Mouse (Mus musculus): Measurements from ENCODE around the gene Celf5.

The Celf5 gene

DNA sequence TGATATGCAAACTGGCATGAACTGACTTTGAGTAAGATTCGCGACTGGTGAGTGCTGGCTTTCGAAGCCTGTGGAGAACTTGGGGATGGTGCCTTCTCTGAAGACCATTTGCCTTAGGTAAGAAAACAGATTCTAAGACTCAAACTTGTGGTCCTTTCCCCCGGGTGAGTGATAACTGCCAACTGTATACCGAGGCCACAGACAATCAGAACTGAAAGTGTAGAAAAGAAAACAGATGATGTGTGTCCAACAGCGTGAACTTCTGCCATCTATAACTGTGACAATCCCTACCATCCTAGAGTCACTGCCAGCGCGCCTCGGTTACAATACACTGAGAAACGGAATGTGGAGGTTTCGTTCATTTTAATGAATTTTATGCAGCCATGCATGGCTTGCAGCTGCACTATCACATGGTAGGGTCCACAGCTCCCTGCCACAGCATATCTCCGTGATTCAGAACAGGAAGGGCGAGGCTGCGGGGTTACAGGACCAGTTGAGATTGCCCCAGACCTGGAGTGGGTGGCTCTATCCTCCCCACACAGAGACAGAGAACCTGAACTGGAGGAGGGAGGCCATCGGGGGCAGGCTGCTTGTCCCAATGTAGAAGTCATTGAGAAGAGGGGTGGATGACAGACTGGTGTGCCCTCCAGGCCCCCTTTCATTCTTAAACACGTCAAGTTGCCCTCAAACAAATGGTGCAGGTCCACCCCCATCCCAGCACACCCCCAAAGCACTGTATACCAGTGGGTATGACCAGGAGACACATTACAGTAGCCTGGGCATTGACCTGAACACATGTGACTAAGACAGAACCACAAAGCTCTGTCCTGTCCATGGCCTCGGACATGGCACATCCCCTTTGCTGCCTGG lies 15.1 kb upstream of the Celf5 start:
- DNase-seq (ENCODE audit: low spot score): no peak

DNA sequence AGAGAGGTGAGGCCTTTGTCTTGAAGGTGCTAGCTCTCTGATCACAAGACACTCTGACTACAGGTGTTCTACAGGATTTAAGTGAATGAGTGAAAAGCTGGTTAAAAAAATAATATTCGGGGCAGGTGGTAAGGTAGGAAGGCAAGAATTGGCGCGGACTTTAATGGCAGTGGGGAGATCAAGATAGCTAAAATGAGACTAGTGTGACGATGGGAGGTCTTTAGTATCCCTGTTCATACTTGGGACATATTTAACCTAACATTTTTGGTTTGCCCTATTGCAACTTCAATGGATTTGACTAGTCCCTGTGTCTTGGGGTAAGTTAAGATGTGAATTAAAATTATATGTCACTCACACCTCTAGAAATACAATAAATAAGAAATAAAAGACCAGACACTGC lies 14.5 kb upstream of the Celf5 start:
- no peak for DNase-seq (ENCODE audit: low spot score)

DNA sequence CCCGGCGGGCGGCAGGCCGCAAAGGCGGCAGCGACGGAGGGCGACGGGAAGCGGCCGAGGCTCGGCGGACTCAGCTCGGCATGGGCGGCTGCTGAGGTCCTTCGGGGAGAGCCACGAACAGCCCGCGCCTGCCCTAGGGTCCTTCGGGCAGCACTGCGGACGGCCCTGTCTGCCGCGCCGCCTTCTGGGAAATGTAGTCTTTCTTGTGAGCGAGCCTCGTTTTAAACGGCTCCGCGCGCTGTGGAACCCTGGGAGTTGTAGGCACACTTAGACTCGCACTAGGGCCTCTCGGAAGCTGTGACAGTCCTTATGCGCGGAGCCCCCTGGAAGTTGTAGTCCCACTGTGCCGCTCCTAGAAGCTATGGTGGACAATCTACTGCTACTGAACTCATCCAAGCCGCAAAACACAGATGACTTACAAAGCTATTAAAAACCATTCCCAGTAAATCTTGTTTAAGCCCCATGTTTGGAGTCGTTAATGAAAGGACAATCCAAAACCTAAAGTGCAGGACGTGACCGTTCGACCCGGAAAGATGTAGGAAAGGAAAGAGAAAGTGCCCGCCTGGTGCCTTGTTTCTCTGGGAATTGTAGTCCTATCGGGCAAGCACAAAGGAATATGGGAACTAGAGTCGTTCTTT lies 13.9 kb upstream of the Celf5 start, which contains the start of gene Ncln:
TSS of gene Ncln (minus strand) at position 129 of the 638 bp plus-strand sequence.
- DNase-seq (ENCODE audit: low spot score): peak; percentile 98

DNA sequence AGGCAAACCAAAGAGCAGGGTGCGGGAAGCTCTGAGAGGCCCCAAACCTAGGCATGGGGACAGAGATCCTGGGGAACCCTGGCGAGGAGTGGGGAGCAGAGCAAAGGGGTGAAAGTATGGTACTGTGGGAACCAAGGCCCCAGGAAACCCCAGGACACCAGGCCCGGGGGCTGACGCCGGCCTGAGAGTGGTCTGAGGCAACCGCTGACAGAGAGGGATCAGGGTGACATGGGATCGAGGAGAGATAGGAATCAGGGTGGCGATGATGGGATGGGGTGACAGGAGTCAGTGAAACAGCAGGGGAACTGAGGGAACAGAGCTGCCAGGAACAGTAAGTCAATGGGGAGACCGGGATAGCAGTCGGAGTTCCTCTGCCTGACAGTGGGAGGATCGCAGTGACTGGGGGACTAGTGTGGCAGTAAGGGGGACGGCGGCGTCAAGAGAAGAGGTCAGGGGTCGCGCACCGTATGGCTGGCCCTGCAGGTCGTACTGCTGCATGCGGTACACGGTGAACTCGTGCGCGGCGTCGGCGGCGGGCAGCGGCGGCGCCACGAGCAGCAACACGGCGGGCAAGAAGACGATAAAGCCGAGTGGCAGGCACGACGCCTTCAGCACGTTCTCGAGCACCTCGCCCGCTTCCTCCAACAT lies 13.2 kb upstream of the Celf5 start:
- peak; percentile 61 for DNase-seq (ENCODE audit: low spot score)

DNA sequence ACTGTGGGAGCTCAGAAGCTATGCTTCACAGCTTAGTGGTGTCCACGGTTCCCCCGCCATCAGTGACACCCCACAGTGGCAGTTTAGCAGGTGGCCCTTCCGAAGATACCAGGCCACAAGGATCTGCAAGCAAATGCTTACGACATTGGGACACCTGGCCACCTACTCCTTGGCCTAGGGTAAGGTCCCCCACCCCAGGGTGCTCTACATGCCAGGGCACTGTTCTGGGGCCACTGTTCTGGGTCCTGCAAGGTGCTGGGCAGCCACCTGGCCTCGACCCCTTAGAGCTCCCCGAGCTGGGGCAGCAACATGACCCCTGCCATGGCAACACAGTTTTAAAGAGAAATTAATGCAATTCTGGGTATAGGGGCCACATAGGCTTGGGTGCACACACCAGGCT lies 12.6 kb upstream of the Celf5 start:
- no peak for DNase-seq (ENCODE audit: low spot score)

DNA sequence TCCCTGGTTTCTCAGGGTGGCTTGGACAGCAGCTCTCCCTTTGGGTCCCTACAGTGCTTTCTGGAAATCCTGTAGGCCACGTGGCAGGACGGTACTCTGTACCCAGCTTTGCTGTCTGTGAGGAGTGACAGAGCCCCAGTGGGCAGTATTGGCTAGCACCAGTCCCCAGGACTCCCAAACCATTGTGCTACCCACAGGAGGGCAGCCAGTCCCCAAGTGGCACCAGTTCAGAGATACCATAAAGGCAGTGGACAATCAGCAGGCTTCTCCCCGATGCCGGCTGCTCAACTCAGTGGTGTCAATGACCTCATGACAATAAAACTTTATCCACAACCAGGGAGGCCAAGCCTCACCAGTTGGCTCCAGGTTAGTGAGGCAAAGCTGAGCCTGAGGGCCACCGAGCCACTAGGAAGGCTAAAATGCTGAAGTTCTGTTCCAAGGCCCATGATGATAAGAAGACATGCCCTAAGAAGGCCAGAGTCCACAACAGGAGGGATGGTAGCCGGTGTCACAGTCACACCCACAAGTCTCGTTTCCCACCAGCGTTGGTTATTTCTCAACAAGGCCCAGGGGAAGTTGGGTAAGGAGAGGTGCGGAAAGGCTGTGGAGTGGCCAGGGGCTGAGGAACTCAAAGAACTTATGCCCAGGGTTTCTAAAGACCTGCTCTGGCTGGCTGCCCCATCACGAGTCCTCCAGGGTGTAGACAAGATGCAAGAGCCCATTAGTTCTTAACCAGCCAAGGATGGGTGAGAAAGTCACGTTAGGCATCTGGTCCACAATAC lies 11.9 kb upstream of the Celf5 start:
- DNase-seq (ENCODE audit: low spot score): no peak

DNA sequence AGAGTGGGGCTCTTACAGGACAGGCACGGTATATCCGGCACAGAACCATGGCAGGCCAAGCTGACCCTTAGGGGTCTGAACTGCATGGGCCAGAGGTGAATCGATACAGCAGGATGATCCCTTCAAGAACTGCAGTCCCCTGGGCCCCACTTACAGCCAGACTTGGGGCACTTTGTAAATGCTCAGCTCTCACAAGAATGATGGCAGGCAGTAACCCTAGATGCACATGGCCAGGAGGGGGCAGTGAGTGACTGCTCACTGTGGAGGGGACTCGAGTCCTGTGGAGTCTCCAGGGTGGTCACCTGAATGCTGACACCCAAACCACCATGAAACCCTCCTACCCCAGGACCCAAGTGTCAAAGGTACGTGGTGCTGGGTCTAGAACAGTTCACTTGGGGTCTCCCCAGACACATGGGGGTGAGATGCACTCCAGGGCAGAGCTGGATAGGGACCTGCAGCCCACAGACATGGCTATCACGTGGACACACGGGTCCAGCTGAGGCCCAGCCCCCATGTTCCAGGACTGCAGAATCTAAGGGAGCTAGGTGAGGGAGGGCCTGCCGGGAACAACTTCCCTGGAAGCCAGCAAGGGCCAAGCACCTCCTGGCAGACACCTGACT lies 11.2 kb upstream of the Celf5 start:
- no peak for DNase-seq (ENCODE audit: low spot score)

DNA sequence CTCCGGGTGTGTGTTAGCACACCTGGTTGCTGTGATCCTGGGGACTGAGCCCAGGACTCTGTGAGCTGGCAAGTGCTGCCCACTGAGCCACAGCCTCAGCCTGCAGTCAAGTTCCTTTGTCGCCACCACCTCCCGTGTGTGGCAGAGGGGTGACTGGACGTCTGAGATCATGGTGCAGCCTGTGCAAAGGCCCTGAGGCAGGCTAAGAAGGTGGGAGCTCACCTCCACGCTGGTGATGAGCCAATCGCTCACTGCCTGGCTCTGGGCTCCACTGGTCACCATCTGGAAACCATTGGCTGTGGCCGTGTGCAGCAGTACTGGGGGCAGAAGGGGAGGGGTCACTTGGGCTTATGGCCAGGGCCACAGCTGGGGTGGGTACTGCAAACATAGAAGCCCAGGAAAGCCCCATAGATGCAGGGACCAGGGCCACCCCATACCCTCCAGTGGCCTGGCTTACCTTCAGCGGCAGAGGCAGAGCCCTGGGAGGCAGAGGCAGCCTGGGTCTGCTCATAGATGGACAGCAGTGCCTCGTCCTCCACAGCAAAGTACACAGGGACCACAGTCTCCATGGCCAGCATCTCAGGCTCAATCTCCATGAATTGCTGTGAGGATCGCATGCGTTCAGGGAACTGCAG lies 10.2 kb upstream of the Celf5 start:
- DNase-seq (ENCODE audit: low spot score): no peak

DNA sequence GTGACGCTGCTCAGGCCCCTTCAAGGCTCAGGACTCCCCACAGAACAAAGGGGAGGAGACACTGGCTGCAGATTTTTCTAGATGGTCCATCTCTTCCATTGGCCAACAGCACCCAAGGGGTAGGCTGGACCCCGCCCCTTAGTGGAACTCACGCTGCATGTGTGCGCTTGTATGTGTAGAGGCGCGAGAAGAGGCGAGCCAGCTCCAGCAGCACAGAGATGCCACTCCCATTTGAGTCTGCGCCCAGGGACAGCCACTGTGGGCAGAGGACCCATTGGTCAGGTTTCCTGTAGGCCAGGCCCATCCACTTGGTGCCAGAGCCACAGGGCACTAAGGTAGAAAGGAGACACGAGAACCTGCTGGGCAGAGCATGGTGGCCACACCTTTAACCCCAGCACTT lies 8.5 kb upstream of the Celf5 start:
- no peak for DNase-seq (ENCODE audit: low spot score)

DNA sequence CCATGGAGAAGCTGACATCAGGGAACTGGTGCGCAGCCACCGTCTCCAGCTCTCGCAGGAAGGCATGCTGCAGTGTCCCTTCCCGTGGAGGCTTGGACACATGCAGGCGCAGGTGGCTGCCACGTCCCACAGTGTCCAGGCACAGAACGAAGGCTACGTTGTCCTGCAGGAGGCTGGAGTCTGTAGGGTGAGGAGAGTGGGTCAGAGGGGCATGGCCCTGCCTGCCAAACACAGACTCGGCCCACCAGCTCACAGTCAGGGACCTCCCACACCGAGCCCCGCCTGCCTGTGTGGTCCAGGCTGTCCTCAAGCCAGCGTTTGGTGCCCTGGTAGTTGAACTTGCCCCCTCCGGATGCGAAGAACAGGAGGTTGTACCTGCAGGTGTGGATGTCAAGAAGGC lies 7.4 kb upstream of the Celf5 start:
- no peak for DNase-seq (ENCODE audit: low spot score)

DNA sequence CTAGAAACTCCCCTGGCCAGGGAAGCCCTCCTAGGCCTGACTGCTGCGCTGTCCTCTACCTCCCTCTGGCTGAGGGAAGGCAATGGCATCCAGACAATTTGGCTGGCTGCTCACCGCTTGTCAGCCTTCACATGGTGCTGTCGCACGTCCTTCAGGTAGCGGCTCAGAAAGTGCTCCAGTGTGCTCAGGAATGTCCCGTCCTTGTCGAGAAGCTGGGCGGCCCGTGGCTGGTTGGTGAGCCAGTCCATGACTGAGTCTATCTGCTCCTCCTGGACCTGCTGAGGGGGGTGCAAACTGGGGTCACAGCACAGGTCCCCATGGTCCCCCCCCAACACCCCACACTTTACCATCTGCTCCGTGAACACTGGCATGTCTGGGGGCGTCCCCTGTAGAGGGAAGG lies 5.6 kb upstream of the Celf5 start:
- no peak for DNase-seq (ENCODE audit: low spot score)

DNA sequence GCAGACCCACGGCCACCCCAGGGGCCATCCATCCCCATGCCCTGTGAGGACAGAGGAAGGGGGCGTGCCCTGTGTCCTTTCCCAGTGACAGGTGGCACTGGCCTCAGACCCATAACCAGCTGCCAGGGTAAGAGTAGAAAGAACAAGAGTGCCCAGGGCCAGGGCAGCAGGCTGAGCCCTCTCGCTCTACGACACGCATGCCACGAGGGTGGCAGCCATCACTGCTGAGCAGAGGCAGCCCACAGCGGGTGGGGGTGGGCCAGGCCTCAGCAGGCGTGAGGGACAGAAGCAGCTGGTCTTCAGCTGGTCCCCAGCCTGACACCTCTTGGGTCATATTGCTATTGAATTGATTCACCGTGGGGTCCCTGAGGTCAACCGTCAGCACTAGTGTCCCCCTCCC lies 4.0 kb upstream of the Celf5 start:
- no peak for DNase-seq (ENCODE audit: low spot score)

DNA sequence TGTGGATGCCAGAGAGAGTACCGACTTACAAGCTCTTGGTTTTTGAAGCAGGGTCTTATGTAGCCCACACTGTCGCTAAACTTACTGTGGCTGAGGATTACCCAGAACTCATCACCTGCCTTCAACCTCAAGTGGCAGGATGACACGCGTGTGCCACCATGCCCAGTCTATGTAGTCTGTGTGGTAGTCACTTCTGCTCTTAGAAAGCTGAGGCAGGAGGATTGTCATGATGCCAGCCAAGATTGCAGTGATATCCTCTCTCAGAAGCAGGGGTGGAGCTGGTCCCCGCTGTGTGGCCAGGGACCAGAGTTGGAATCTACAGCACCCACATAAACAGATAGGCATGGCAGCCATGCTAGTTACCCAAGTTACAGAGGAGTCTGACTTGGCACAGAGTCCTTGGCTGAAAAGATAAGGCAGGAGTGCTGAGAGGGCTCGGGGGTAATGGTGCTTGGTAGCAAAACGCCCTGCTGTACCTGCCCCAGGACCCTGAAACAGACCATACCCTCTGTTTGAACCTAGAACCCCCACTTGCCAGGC lies 3.0 kb upstream of the Celf5 start:
- DNase-seq (ENCODE audit: low spot score): no peak

DNA sequence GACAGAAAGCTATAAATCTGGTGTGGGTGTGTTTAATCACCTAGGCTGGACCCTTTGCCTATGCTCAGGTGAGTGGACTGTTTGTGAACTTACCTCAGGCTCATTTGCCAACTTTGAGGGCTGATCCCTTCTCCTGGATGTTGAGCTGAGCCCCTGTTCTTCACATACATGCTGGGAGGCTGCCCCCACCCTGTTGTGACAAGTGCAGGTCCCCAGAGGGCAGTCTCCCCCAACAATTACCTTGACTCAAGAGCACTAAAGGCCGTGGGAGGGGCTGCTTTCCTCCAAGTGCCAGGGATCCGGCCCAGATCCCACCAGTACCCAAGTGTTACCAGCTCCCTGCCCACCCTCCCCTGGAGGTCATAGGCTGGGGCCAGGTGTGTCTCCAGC lies 2.5 kb upstream of the Celf5 start:
- DNase-seq (ENCODE audit: low spot score): no peak

DNA sequence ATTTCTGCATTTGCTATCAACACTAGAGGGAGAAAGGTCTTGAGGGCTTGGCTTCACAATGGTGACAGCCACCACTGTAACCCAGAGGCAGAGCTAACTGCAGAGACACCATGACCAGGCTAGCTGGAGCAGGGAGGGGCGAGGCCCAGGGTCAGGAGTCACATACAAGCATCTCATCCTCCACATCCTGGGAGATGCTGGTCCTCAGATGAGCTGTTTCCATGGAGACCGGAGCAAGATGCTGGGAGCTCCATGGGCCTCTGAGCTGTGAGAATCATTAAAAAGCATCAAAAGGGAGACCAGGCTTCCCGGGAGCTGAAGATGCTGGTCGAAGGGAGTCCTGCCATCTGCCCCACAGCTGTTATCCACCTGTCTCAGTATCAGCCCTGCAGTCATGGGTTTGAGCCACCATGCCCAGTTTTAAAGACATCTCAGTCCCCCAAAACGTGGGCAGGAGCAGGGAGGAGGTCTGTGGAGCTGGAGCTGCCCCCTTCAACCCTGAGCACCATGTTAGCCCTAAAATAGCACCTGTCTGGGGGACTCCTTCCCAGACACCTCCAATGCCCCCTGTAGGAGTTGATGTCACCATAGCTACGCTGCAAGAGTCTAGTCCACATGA lies 2.0 kb upstream of the Celf5 start:
- no peak for DNase-seq (ENCODE audit: low spot score)

DNA sequence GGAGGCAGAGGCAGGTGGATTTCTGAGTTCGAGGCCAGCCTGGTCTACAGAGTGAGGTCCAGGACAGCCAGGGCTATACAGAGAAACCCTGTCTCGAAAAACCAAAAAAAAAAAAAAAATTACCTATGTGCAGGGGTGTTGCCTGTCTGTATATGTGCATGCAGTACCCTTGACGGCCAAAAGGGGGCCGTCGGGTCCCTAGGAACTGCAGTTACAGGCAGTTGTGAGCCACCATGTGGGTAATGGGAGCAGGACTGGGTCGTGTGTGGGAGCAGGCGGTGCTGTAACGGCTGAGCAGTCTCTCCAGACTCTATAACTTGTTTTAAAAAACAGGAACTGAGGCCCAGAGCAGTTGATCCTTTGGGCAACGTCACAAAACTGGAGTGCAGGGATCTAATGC lies 1.5 kb upstream of the Celf5 start:
- no peak for DNase-seq (ENCODE audit: low spot score)

DNA sequence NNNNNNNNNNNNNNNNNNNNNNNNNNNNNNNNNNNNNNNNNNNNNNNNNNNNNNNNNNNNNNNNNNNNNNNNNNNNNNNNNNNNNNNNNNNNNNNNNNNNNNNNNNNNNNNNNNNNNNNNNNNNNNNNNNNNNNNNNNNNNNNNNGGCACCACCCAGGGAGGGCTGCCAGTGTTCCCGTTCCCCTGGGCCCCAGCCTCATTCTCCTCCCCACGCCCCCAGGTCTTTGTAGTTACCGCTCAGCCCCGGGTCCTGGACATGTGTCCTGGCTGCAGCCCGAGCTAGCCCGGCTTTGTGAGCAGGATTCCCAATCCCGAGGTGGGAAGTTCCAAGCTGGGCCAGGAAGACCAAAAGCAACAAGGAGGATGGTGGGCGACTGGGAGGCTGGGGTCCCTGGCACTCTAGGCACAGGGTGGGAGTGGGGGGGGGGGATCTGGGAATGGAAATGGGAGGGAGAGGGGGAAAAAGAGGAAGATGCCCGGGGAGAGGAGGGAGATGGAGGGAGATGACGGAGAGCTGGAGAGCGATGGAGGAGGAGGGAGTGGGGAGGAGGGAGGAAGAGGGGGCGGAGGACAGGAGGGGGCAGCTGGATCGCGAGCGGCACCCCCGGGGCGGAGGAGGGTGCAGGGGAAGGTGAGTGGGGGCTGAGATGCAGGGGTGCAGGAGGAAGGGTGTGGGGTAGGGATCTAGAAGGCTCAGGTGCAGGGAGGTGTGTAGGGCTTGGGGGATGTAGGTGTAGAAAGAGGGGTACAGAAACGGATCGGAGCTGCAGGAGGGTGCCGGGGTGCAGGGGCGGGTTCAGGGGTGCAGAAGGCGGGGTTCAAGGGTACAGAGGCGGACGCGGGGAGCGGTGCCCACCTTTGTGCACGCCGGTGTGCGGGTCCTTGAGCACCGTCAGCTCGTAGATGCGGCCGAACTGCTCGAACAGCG lies 640 bp downstream of the Celf5 start:
- DNase-seq (ENCODE audit: low spot score): no peak

DNA sequence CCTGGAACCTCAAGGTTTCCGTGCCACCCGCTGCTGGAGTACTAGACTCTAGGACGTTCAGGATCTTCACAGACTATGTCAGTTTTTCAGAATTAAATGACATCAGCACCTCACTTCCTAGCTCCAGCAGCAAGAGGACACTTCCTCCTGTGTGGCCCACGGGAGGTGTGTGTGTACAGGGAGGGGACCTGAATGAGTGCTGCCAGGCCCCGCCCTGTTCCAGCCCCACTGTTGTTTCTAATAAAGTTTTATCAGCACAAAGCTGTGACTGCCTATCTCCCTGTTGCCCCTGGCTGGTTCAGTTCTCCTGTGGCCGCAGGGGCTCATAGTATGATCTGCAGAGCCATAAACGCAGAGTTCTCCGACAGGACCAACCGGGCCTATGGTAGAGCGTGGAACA lies 8.0 kb downstream of the Celf5 start:
- no peak for DNase-seq (ENCODE audit: low spot score)

DNA sequence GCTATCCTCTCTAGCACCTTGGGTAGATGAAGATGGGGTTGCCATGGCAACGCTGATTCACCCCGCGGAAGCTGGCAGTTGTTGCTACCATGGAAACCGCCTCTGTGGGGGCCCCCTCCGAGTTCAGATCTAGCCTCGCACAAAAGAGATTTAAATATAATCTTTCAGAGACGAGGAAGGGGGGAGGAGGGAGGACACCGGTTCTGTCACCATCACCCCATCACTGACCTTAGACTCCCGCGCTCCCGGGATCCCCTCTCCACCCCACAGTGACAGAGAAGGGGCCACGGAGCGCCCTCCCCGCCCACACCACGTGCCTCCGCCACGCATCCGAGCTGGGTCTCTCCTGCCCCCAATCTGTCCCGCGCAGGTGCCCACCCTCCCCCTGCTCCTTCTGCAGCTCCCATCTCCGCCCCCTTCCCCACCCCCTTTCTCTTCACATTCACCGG lies 9.5 kb downstream of the Celf5 start:
- DNase-seq (ENCODE audit: low spot score): no peak
